Mouse (Mus musculus) adrenal gland, adult 8-10 months (tissue): ENCODE measurements around the gene Grem1. TPM values are rescaled to one million over a fixed set of nuclear protein-coding genes. Genes with fewer than 3 reads are reported as not detected.

Source experiments
- DNase-seq: peaks from one replicate; pipeline ENCODE4 v3.0.0; 2022
- total RNA-seq, 4 experiments: library from RNA; stranded (reverse); gene quantifications; 2 replicates each; pipeline ENCODE4 v1.2.4; 2022

Gene Grem1
- total RNA-seq, 4 experiments from 2014 or later: 0.64 to 3.9 (median 1.8) TPM

DNA sequence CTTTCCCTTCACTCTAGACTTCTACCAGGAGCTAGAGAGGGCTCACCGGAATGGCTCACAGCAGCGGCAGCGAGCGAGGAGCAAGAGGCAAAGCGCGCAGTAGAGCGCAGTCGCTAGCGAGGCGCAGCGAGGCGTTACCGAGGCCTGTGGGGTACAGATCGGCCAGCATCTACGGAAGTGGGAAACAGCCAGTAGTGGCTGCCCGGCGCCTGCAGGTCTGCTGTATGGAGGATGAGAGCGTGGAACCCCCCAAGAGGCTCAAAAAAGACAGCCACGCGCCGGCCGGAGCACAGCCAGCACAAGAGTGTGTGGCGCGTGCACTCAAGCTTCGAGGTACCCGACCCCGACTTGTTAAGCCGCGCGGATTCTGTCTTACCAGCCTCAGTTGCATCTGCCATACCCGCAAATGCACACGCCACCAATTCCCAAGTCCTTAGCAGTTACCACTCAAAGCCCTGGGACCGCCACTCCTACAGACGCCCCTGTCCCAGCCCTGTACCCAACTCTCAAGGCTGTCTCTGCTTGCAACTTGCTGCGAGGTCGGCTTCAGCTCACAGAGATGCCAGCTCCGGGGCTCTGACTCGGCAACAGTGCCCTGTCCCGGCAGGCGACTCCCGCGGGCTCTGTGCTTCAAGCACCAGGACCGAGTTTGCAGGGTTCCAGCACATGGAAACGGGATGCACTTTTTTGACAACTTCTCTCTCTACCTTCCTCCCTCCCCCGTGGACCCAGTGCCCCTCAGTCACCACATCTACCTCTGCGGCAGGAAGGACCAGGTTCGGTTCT lies 728 bp downstream of the Grem1 start:
- DNase-seq: no peak

DNA sequence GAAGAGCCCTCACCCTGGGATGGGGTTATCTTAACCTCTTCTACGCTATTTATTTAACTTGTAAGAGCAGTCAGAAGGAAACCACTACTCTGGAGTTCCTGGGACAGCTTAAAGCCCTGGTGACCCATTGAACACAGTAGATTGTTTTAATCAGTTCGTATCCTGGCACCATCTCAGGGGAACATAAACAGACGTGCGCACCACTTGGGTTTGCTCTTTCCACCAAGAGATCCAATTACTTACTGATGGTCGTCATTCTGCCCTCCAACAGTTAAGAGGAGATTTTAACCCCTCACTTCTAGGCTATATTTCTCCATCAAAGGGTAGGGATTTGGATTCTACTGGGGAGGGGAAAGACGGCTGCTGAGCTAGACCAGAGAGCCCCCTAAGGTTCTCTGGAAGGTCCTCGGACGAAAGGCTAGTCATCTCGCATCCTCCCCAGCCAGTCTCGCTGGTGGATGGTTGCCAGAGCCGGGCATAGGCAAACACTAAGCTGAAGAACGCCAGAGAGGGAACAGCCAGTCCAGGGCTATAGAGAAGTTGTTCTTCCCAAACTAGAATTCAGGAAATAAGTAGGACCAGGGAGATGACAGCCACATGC lies 1.4 kb downstream of the Grem1 start:
- no peak for DNase-seq

DNA sequence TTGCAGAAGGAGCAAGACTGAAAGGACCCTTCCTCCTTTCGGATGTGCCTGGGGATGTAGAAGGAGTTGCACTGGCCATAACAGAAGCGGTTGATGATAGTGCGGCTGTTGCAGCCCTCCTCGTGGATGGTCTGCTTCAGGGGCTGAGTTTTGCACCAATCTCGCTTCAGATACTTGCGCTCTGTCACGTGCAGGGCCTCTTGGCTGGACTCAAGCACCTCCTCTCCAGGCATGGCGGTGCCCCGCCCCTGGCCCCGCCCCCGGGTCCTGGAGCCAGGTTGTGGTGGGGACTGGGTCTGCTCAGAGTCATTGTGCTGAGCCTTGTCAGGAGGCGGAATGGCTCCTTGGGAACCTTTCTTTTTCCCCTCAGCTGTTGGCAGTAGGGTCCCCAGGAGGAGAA lies 8.7 kb downstream of the Grem1 start:
- no peak for DNase-seq

DNA sequence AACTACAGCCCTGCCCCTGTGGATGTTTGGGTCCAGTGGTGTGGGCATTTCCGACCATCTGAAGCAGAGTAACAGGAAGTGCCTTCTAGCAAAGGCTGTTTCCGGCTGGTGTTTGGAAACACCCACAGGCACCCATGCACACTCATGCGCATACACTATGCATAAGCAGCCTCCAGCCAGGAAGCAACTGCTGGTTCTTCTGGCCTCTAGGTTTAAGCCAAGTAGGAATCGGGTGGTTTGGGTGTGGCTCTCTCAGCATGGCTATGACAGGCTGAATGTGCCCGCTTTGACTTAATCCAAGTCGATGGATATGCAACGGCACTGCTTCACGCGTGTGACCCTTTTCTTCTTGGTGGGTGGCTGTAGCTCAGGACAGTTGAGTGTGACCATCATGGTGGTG lies 9.1 kb downstream of the Grem1 start:
- DNase-seq: no peak

DNA sequence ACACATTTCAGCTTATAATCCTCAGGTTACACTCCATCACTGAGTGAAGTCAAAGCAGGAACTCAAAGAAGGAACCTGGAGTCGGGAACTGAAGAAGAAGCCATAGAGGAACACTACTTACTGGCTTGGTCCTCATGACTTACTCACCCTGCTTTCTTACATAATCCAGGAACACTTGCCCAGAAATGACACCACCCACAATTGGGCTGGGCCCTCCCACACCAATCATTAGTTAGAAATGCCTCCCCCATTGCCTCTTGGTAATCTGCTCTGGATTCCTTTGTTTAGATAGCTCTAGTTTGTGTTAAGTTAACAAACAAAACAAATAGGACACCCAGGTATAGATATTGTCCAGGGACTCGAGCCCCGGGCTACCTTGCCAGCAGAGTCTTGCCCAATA lies 29.9 kb downstream of the Grem1 start:
- no peak for DNase-seq

DNA sequence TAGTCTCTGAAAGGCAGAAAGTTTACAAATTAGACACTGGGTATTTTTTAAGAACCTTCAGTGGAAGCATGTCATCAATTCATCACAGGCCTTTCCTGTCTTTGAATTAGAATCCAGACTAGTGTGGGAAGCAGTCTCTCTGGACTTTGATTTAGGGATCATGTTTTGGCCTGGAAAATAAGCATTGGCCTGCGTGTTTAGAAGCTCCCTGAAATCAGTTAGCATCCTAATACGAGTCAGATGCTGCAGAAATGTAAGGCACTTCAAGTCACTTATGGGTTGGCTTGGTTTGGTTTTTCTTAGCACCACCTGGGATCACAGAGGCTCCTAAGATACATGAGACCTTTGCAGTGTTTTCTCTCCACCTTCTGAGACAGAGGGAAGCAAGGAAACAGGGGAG lies 43.6 kb downstream of the Grem1 start:
- DNase-seq: no peak

DNA sequence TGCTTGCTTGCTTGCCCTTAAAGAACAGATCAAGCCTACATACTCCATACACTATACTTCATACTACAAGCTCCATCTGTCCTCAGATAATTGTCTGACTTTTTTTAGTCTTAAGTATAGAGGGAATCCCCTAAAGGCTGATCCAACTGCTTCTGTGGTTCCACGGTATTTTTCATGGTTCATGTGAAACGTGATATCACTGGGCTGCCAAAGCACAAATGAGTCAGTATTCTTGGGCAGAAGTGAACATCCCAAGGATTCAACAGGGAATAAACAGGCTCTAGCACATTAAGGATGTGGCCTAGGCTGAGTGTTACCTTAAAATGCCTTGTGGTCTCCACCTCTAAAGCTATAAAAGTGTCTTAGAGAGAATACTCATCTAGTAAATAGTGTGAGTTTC lies 45.0 kb downstream of the Grem1 start:
- no peak for DNase-seq

DNA sequence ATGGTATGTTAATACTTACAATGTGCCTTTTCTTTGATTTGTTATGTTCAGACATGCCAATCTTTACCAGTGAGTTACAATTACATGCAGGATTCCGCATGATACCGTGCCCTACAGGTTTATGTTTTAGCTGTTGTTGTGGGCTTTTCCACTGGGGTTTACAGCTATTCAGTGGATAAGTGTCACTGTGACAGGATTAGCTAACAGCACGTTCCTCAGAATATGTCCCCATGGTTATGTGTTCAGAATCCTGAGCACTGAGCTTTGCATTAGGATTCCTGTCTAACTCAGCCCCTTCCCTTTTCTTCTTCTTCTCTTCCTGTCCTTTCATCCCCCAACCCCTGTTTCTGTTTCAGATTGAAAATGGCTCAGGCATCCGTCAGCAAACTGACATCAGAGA lies 50.9 kb downstream of the Grem1 start:
- no peak for DNase-seq

DNA sequence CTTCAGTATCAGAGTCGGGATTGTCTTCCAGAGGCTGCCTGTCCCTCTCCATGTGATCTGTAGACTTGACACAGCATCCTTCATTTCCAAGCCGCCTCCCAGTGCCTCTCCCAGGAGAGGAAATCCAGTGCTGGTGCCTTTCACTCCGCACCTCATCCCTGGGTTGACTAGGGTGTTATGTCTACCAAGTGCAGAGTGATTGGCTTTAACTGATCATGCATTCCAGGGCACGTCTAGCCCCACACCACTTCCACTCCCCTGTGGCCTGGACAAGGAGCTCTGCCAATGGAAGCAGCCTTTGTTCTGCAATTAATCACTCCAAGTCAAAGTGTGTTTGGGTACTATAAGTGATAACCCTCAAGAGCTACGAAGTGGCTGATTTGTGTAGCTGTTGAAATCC lies 56.9 kb downstream of the Grem1 start:
- no peak for DNase-seq

DNA sequence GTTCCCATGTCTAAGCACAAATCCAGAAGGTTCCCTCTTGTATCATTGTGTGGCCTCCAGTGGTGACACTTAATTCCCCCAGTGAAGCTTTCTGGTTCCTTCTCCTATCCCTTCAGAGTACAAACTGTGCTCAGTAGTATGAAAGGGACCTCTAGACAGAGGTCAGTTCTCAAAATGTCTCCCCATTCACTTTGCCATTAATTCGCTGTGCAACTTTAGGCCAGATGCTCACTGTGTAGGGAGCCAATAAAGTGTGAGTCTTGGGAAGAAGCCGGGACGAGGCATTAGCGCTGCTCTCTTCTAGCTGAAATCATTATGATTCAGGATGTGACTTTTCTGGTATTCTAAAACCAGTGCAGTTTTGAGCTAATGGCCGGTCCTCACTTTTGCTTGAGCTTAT lies 61.8 kb downstream of the Grem1 start:
- no peak for DNase-seq

DNA sequence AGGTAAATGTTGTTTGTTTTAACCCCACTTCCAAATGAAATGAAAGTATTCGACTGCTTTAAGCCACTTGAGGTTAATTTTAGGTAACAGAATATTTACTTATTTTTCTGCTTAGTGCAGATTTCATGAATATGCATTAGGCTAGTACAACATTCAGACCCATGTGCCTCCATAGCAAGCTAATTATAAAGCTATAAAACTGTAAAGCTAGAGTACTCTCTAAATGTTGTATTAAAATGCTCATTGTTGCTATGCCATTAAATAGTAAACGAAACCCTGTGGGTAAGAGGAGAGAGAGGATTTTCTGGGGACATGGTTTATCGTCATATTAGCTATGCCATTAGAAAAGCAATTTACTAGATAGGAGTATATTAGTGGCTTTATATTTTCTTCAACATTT lies 62.2 kb downstream of the Grem1 start:
- no peak for DNase-seq

Other genes starting within 250 kb of the Grem1 start
- gene Scg5, start 70.5 kb upstream of the Grem1 start, total RNA-seq: 10 to 100 TPM; 48.4 to 89.5 (median 64.1) TPM
- 1 to 10 TPM; 2.1 to 2.8 (median 2.3) TPM for gene Arhgap11a, start 90.0 kb upstream of the Grem1 start, total RNA-seq